ENCODE assay signal across 25 mouse cellular contexts in genomic region chr5:137751221-137751887, GRCm38 (mm10). TPM values are rescaled to one million over a fixed set of nuclear protein-coding genes. Genes with fewer than 3 reads are reported as not detected.
DNase-seq lines count a peak whose midpoint lies in the region; ATAC-seq and TF ChIP-seq lines count a peak whose summit lies in the region.
"Had no signal": no experiment of that assay in that cellular context is flagged by ENCODE, and none has a peak within 500 bp of the region (broad histone marks: within the 10 kb centered on the region; RNA-seq: fewer than 3 reads in every experiment).

No protein-coding gene starts in this region.

- H3K9ac ChIP-seq in heart, embryonic 15.5 days = no peak overlapping the region
- H3K9ac ChIP-seq: embryonic facial prominence, embryonic 12.5 days; hindbrain, embryonic 15.5 days; limb, embryonic 12.5 days; midbrain, embryonic 12.5 days; neural tube, embryonic 13.5 days had no signal

- H3ac ChIP-seq in myocyte (ENCODE audit: control insufficient read depth, insufficient read length) = no peak overlapping the region

- H3K27me3 ChIP-seq in heart, embryonic 10.5 days (ENCODE audit: insufficient read depth, poor library complexity, severe bottlenecking) = no peaks in the 10 kb centered on the region
- no peaks in the 10 kb centered on the region for H3K27me3 ChIP-seq in heart, embryonic 15.5 days
- no peaks in the 10 kb centered on the region for H3K27me3 ChIP-seq in myocyte (ENCODE audit: control insufficient read depth, insufficient read depth, insufficient read length)
- H3K27me3 ChIP-seq: embryonic facial prominence, embryonic 12.5 days; hindbrain, embryonic 15.5 days; limb, embryonic 12.5 days; megakaryocyte, embryonic 14.5 days; midbrain, embryonic 12.5 days; neural tube, embryonic 13.5 days had no signal

- ATAC-seq in heart, embryonic 15.5 days (replicated peaks; ENCODE audit: insufficient number of reproducible peaks, insufficient read depth, low FRiP score, low read depth) = no peak
- ATAC-seq: forebrain, embryonic 14.5 days; inflammation-experienced regulatory T-cells, adult 6 months had no signal

- 82% methylated on average over 13 of the region's 13 CpGs for WGBS in heart, embryonic 10.5 days
- WGBS in heart, embryonic 15.5 days = 80% methylated on average over 13 of the region's 13 CpGs

- peak overlapping the region; percentile 24 for H3K4me3 ChIP-seq in heart, embryonic 10.5 days
- H3K4me3 ChIP-seq in heart, embryonic 15.5 days = no peak overlapping the region
- no peak overlapping the region for H3K4me3 ChIP-seq in myocyte
- H3K4me3 ChIP-seq: embryonic facial prominence, embryonic 12.5 days; hindbrain, embryonic 10.5 days; hindbrain, embryonic 15.5 days; limb, embryonic 12.5 days; megakaryocyte, embryonic 14.5 days; midbrain, embryonic 12.5 days; neural tube, embryonic 13.5 days had no signal

- DNase-seq in heart, adult 11 months = peak; percentile 94
- DNase-seq in heart, adult 8-10 months (ENCODE audit: low spot score) = no peak
- no peak for DNase-seq in heart, embryonic 10.5 days (ENCODE audit: low spot score)
- DNase-seq in retina, postnatal 1 day = no peak
- DNase-seq in cerebellum, adult 9-11 months = no peak
- DNase-seq: adrenal gland, adult 8-10 months; cerebellum, adult 8-10 months; cerebellum, postnatal 36 days; embryo, embryonic 11 days; kidney, adult 11 months; kidney, postnatal 14 days; lung, postnatal 4 days; thymus, adult 2 months; thymus, postnatal 36 days had no signal

- H3K36me3 ChIP-seq in heart, embryonic 10.5 days = peaks cover 58% of the 10 kb centered on the region
- peaks cover 13% of the 10 kb centered on the region; the same call in 1 of the 2 replicates for H3K36me3 ChIP-seq in heart, embryonic 15.5 days
- peaks cover 5% of the 10 kb centered on the region for H3K36me3 ChIP-seq in myocyte (ENCODE audit: control insufficient read depth, insufficient read depth)

- TF ChIP-seq POLR2A in myocyte (IDR thresholded peaks at IDR 0.05; ENCODE audit: insufficient read length, low read depth) = no peak

- H3K79me2 ChIP-seq in myocyte (ENCODE audit: control insufficient read depth, insufficient read depth) = peaks cover 26% of the 10 kb centered on the region

- no peaks in the 10 kb centered on the region for H3K9me3 ChIP-seq in heart, embryonic 10.5 days
- no peaks in the 10 kb centered on the region for H3K9me3 ChIP-seq in heart, embryonic 15.5 days (replicated peaks)
- H3K9me3 ChIP-seq: embryonic facial prominence, embryonic 12.5 days; hindbrain, embryonic 10.5 days; hindbrain, embryonic 15.5 days; limb, embryonic 12.5 days; megakaryocyte, embryonic 14.5 days; midbrain, embryonic 12.5 days; neural tube, embryonic 13.5 days had no signal

- H3K27ac ChIP-seq in heart, embryonic 10.5 days = peak overlapping the region; percentile 78
- H3K27ac ChIP-seq in heart, embryonic 15.5 days = peak overlapping the region; percentile 82
- H3K27ac ChIP-seq: embryonic facial prominence, embryonic 12.5 days; hindbrain, embryonic 10.5 days; hindbrain, embryonic 15.5 days; limb, embryonic 12.5 days; midbrain, embryonic 12.5 days; neural tube, embryonic 13.5 days had no signal

- peaks cover 76% of the 10 kb centered on the region for H3K4me1 ChIP-seq in heart, embryonic 10.5 days
- peaks cover 68% of the 10 kb centered on the region for H3K4me1 ChIP-seq in heart, embryonic 15.5 days (replicated peaks)

- H3K4me2 ChIP-seq in heart, embryonic 15.5 days = 0 out of 2 replicates have a peak overlapping the region, but pooled peaks have one; percentile 14
- no peak overlapping the region for H3K4me2 ChIP-seq in myocyte (ENCODE audit: low read depth)
- H3K4me2 ChIP-seq: embryonic facial prominence, embryonic 12.5 days; hindbrain, embryonic 15.5 days; limb, embryonic 12.5 days; midbrain, embryonic 12.5 days; neural tube, embryonic 13.5 days had no signal

TF ChIP-seq in myocyte, 11 proteins besides CTCF, POLR2A, EP300 and RAD21:
- TF ChIP-seq TCF3 (IDR thresholded peaks at IDR 0.05; ENCODE audit: insufficient read length, low read depth) (no peak), POLR2AphosphoS2 (IDR thresholded peaks at IDR 0.05; ENCODE audit: insufficient read length, low read depth) (peak; percentile 19), MYOD1 (IDR thresholded peaks at IDR 0.05; ENCODE audit: control insufficient read depth in 1 of 3, insufficient read length in 2 of 3, low read depth in 2 of 3) (peak in 1 of 3 experiments; percentile 53), REST (IDR thresholded peaks at IDR 0.05; ENCODE audit: insufficient read depth, insufficient read length) (no peak), MYOG (IDR thresholded peaks at IDR 0.05; ENCODE audit: control insufficient read depth in 1 of 3, insufficient read depth in 1 of 3, insufficient read length in 2 of 3, low read depth in 2 of 3) (peak in 2 of 3 experiments; percentile 20 to 47)

RNA-seq across cellular contexts. Expression of gene Tsc22d4, which starts 5.8 kb away (rescaled TPM):
- total RNA-seq in heart, adult 8-10 months (2022) = 100 to 1,000 TPM; 237 to 281 (median 242) TPM
- 147 and 165 TPM in 2 replicates for polyA plus RNA-seq in heart, embryonic 10.5 days (2016; fragmentation: Nextera tagmentation; extraction: Ambion mirVana)
- 130 and 164 TPM in 2 replicates for polyA plus RNA-seq in heart, embryonic 15.5 days (2015; fragmentation: Nextera tagmentation; extraction: Ambion mirVana)
- 48.1 TPM for polyA plus RNA-seq in myocyte (2012; fragmentation: generic; extraction: Trizol)

RNA-seq across cellular contexts. Expression of gene Nyap1, which starts 9.9 kb away (rescaled TPM):
- total RNA-seq in heart, adult 8-10 months (2022) = under 1 TPM; 0.35 to 0.89 (median 0.81) TPM
- polyA plus RNA-seq in heart, embryonic 10.5 days (2016; fragmentation: Nextera tagmentation; extraction: Ambion mirVana) = 1.4 TPM in 2 replicates
- polyA plus RNA-seq in heart, embryonic 15.5 days (2015; fragmentation: Nextera tagmentation; extraction: Ambion mirVana) = 1.2 and 1.6 TPM in 2 replicates
- 2.7 TPM for polyA plus RNA-seq in myocyte (2012; fragmentation: generic; extraction: Trizol)

RNA-seq across cellular contexts. Expression of gene Ppp1r35, which starts 27.3 kb away (rescaled TPM):
- total RNA-seq in heart, adult 8-10 months (2022) = 10 to 100 TPM in 1 of 4 experiments, 1 to 10 TPM in 3; 7.9 to 12.7 (median 8.6) TPM
- polyA plus RNA-seq in heart, embryonic 10.5 days (2016; fragmentation: Nextera tagmentation; extraction: Ambion mirVana) = 31.3 and 49.2 TPM in 2 replicates
- 21.1 and 25.5 TPM in 2 replicates for polyA plus RNA-seq in heart, embryonic 15.5 days (2015; fragmentation: Nextera tagmentation; extraction: Ambion mirVana)
- 40.4 TPM for polyA plus RNA-seq in myocyte (2012; fragmentation: generic; extraction: Trizol)

RNA-seq across cellular contexts. Expression of gene Mepce, which starts 36.1 kb away (rescaled TPM):
- 10 to 100 TPM; 28.9 to 34.2 (median 31.4) TPM for total RNA-seq in heart, adult 8-10 months (2022)
- polyA plus RNA-seq in heart, embryonic 10.5 days (2016; fragmentation: Nextera tagmentation; extraction: Ambion mirVana) = 7.1 and 10.4 TPM in 2 replicates
- 5.3 and 7.6 TPM in 2 replicates for polyA plus RNA-seq in heart, embryonic 15.5 days (2015; fragmentation: Nextera tagmentation; extraction: Ambion mirVana)
- polyA plus RNA-seq in myocyte (2012; fragmentation: generic; extraction: Trizol) = 34.4 TPM

RNA-seq across cellular contexts. Expression of gene Zcwpw1, which starts 36.2 kb away (rescaled TPM):
- total RNA-seq in heart, adult 8-10 months (2022) = under 1 TPM; 0.31 to 0.57 (median 0.54) TPM
- 10.0 and 12.5 TPM in 2 replicates for polyA plus RNA-seq in heart, embryonic 10.5 days (2016; fragmentation: Nextera tagmentation; extraction: Ambion mirVana)
- 7.8 and 11.4 TPM in 2 replicates for polyA plus RNA-seq in heart, embryonic 15.5 days (2015; fragmentation: Nextera tagmentation; extraction: Ambion mirVana)
- polyA plus RNA-seq in myocyte (2012; fragmentation: generic; extraction: Trizol) = 2.2 TPM
